Mouse (Mus musculus): ENCODE results near the gene Rnf213. TPM values are rescaled to one million over a fixed set of nuclear protein-coding genes. Genes with fewer than 3 reads are reported as not detected.

The Rnf213 gene
- polyA plus RNA-seq, 1 experiment from 2014 or later = 5.8 TPM

- WGBS = 84% methylated on average over 5 of the region's 5 CpGs
- Histone ChIP-seq H3K36me3 (peaks cover 40% of the 10 kb centered on the region), H3K27ac (no peak overlapping the region), H3K9me3 (replicated peaks) (no peaks in the 10 kb centered on the region), H3K4me2 (no peak overlapping the region), H3K27me3 (no peaks in the 10 kb centered on the region), H3K4me1 (peaks cover 9% of the 10 kb centered on the region), H3K9ac (no peak overlapping the region), H3K4me3 (replicated peaks) (no peak overlapping the region)
- no peak for ATAC-seq (replicated peaks; ENCODE audit: low FRiP score)
Observed at GRCm38 (mm10) chr11:119420426-119420825, 27.5 kb downstream of the Rnf213 start.

- H3K27ac ChIP-seq = no peak overlapping the region
- H3K9me3 ChIP-seq (replicated peaks) = no peaks in the 10 kb centered on the region
- H3K36me3 ChIP-seq = peaks cover 45% of the 10 kb centered on the region
- no peak overlapping the region for H3K4me3 ChIP-seq (replicated peaks)
- H3K4me1 ChIP-seq = peaks cover 12% of the 10 kb centered on the region
- no peak overlapping the region for H3K9ac ChIP-seq
- H3K27me3 ChIP-seq = no peaks in the 10 kb centered on the region
- no peak for ATAC-seq (replicated peaks; ENCODE audit: low FRiP score)
- H3K4me2 ChIP-seq = no peak overlapping the region
- 82% methylated on average over 6 of the region's 6 CpGs for WGBS
Observed at GRCm38 (mm10) chr11:119427431-119427830, 34.5 kb downstream of the Rnf213 start.

DNA sequence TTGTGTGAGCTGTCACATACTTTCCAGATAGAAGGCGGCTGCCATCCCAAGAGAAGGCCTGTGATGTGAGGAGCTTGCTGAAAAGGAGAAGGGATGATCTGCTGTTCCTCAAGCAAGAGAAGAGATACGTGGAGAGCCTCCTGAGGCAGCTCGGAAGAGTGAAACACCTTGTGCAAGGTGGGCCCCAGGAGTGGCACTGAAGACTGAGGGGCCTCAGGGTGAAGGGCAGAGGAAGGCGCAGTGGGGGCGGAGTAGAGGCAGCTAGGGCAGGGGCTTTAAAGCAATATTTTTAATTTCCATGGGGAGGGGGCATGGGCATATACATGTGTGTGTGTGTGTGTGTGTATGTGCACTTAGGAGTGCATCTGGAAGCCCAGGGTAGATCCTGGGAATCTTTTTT lies 35.1 kb downstream of the Rnf213 start:
- Histone ChIP-seq H3K36me3 (peaks cover 43% of the 10 kb centered on the region; the same call in 1 of the 2 replicates), H3K27me3 (no peaks in the 10 kb centered on the region), H3K4me2 (peak overlapping the region; percentile 61), H3K4me3 (replicated peaks) (0 out of 2 replicates have a peak overlapping the region, but pooled peaks have one; percentile 29), H3K9me3 (replicated peaks) (no peaks in the 10 kb centered on the region), H3K27ac (no peak overlapping the region), H3K4me1 (peaks cover 12% of the 10 kb centered on the region), H3K9ac (no peak overlapping the region; the same call in 1 of the 2 replicates)
- 79% methylated on average over 5 of the region's 5 CpGs for WGBS
- peak; percentile 22; the same call in 1 of the 2 replicates for ATAC-seq (replicated peaks; ENCODE audit: low FRiP score)

DNA sequence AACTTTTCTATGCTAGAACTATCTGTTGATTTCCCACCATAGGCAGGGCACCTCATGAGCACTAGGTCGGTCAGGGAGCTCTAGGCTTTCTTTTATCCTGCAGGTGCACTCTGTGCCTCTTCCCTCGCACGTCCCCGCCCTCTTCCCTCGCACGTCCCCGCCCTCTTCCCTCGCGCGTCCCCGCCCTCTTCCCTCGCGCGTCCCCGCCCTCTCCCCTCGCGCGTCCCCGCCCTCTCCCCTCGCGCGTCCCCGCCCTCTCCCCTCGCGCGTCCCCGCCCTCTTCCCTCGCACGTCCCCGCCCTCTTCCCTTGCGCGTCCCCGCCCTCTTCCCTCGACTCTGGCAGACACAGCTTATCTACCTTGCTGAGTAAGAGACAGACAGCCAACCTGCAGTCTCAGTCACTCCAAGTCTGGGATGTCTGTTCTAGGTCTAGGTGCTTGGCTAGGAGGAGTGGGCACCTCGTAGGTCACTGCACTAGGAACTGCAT lies 35.8 kb downstream of the Rnf213 start:
- 3% methylated on average over 27 of the region's 35 CpGs for WGBS
- peak; percentile 84; the same call in 1 of the 2 replicates for ATAC-seq (replicated peaks; ENCODE audit: low FRiP score)
- peak overlapping the region; percentile 70 for H3K27ac ChIP-seq
- no peaks in the 10 kb centered on the region for H3K27me3 ChIP-seq
- peak overlapping the region; percentile 29 for H3K4me3 ChIP-seq (replicated peaks)
- no peaks in the 10 kb centered on the region for H3K9me3 ChIP-seq (replicated peaks)
- no peak overlapping the region for H3K9ac ChIP-seq
- H3K4me1 ChIP-seq = peaks cover 12% of the 10 kb centered on the region
- peaks cover 47% of the 10 kb centered on the region for H3K36me3 ChIP-seq
- peak overlapping the region; percentile 61 for H3K4me2 ChIP-seq

GRCm38 (mm10) chr11:119431516-119431915 lies 38.6 kb downstream of the Rnf213 start:
- no peak for ATAC-seq (replicated peaks; ENCODE audit: low FRiP score)
- Histone ChIP-seq H3K9ac (no peak overlapping the region), H3K9me3 (replicated peaks) (no peaks in the 10 kb centered on the region), H3K27ac (no peak overlapping the region), H3K4me2 (no peak overlapping the region), H3K4me3 (replicated peaks) (no peak overlapping the region), H3K4me1 (peaks cover 12% of the 10 kb centered on the region), H3K36me3 (peaks cover 57% of the 10 kb centered on the region), H3K27me3 (no peaks in the 10 kb centered on the region)
- WGBS = 89% methylated on average over 12 of the region's 12 CpGs

GRCm38 (mm10) chr11:119432706-119433105 lies 39.8 kb downstream of the Rnf213 start:
- H3K4me3 ChIP-seq (replicated peaks) = no peak overlapping the region
- peaks cover 12% of the 10 kb centered on the region for H3K4me1 ChIP-seq
- no peaks in the 10 kb centered on the region for H3K9me3 ChIP-seq (replicated peaks)
- 83% methylated on average over 7 of the region's 7 CpGs for WGBS
- H3K27me3 ChIP-seq = no peaks in the 10 kb centered on the region
- H3K4me2 ChIP-seq = no peak overlapping the region
- ATAC-seq (replicated peaks; ENCODE audit: low FRiP score) = no peak
- H3K36me3 ChIP-seq = peaks cover 64% of the 10 kb centered on the region
- no peak overlapping the region for H3K27ac ChIP-seq
- no peak overlapping the region for H3K9ac ChIP-seq

GRCm38 (mm10) chr11:119434316-119434715 lies 41.4 kb downstream of the Rnf213 start:
- Histone ChIP-seq H3K27me3 (no peaks in the 10 kb centered on the region), H3K27ac (no peak overlapping the region), H3K9ac (no peak overlapping the region), H3K4me3 (replicated peaks) (no peak overlapping the region), H3K9me3 (replicated peaks) (no peaks in the 10 kb centered on the region), H3K36me3 (peaks cover 74% of the 10 kb centered on the region), H3K4me1 (no peaks in the 10 kb centered on the region), H3K4me2 (no peak overlapping the region)
- no peak for ATAC-seq (replicated peaks; ENCODE audit: low FRiP score)
- WGBS = 80% methylated on average over 4 of the region's 4 CpGs

- Histone ChIP-seq H3K27ac (no peak overlapping the region), H3K4me2 (no peak overlapping the region), H3K9me3 (replicated peaks) (no peaks in the 10 kb centered on the region), H3K36me3 (peaks cover 74% of the 10 kb centered on the region), H3K4me1 (no peaks in the 10 kb centered on the region), H3K4me3 (replicated peaks) (no peak overlapping the region), H3K9ac (no peak overlapping the region), H3K27me3 (no peaks in the 10 kb centered on the region)
- WGBS = 81% methylated on average over 19 of the region's 19 CpGs
- no peak for ATAC-seq (replicated peaks; ENCODE audit: low FRiP score)
Observed at GRCm38 (mm10) chr11:119435880-119436872, 43.3 kb downstream of the Rnf213 start.

DNA sequence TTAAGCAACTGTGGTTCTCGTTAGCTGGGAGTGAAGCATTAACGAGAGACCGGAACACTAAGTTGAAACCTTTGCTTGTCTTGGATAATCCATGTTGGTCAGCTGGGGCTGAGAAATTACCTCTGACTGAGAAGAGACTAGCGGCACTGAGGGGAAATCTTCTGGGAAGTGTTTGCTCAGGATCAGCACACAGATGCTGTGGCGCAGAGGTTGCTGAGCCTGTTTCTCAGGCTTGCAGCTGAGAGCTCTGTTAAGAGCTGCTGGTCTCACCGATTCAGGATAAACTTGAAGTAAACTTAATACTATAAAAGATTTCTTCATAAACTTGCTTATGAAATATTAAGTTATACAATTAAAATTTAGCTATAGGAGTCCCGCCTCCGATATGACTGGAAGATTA lies 45.9 kb downstream of the Rnf213 start:
- H3K4me1 ChIP-seq = no peaks in the 10 kb centered on the region
- no peak overlapping the region for H3K4me2 ChIP-seq
- peaks cover 80% of the 10 kb centered on the region for H3K36me3 ChIP-seq
- H3K9ac ChIP-seq = no peak overlapping the region
- no peaks in the 10 kb centered on the region for H3K9me3 ChIP-seq (replicated peaks)
- WGBS = 91% methylated on average over 8 of the region's 8 CpGs
- no peak for ATAC-seq (replicated peaks; ENCODE audit: low FRiP score)
- no peaks in the 10 kb centered on the region for H3K27me3 ChIP-seq
- H3K27ac ChIP-seq = no peak overlapping the region
- H3K4me3 ChIP-seq (replicated peaks) = no peak overlapping the region

- H3K4me3 ChIP-seq (replicated peaks) = no peak overlapping the region
- no peaks in the 10 kb centered on the region for H3K9me3 ChIP-seq (replicated peaks)
- H3K27ac ChIP-seq = no peak overlapping the region
- H3K9ac ChIP-seq = no peak overlapping the region
- WGBS = 92% methylated on average over 8 of the region's 8 CpGs
- no peak overlapping the region for H3K4me2 ChIP-seq
- no peak for ATAC-seq (replicated peaks; ENCODE audit: low FRiP score)
- no peaks in the 10 kb centered on the region for H3K4me1 ChIP-seq
- peaks cover 70% of the 10 kb centered on the region for H3K36me3 ChIP-seq
- H3K27me3 ChIP-seq = no peaks in the 10 kb centered on the region
Observed at GRCm38 (mm10) chr11:119442199-119442598, 49.3 kb downstream of the Rnf213 start.

DNA sequence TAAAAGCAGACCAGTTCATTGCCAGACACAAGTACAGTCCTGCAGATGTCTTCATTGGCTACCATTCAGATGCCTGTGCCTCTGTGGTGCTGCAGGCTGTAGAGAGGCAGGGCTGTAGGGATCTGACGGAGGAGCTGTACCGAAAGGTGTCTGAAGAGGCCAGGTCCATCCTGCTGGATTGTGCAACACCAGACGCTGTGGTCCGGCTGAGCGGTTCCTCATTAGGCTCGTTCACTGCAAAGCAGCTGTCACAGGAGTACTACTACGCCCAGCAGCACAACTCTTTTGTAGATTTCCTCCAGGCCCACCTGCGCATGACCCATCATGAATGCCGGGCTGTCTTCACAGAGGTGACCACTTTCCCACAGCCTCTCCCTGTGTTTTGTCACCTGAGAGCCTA lies 50.5 kb downstream of the Rnf213 start:
- Histone ChIP-seq H3K9ac (no peak overlapping the region), H3K27me3 (no peaks in the 10 kb centered on the region), H3K9me3 (replicated peaks) (no peaks in the 10 kb centered on the region), H3K4me1 (no peaks in the 10 kb centered on the region), H3K27ac (no peak overlapping the region), H3K36me3 (peaks cover 58% of the 10 kb centered on the region), H3K4me3 (replicated peaks) (no peak overlapping the region), H3K4me2 (no peak overlapping the region)
- no peak for ATAC-seq (replicated peaks; ENCODE audit: low FRiP score)
- 89% methylated on average over 9 of the region's 9 CpGs for WGBS

GRCm38 (mm10) chr11:119456097-119456496 lies 63.2 kb downstream of the Rnf213 start:
- WGBS = 86% methylated on average over 4 of the region's 4 CpGs
- no peaks in the 10 kb centered on the region for H3K4me1 ChIP-seq
- H3K4me2 ChIP-seq = no peak overlapping the region
- H3K36me3 ChIP-seq = peaks cover 44% of the 10 kb centered on the region
- no peak for ATAC-seq (replicated peaks; ENCODE audit: low FRiP score)
- H3K27ac ChIP-seq = no peak overlapping the region
- H3K9me3 ChIP-seq (replicated peaks) = no peaks in the 10 kb centered on the region
- no peaks in the 10 kb centered on the region for H3K27me3 ChIP-seq
- H3K4me3 ChIP-seq (replicated peaks) = no peak overlapping the region
- H3K9ac ChIP-seq = no peak overlapping the region

Data from kidney, embryonic 15.5 days (tissue).